Mouse (Mus musculus) kidney, adult 10 weeks (tissue): ENCODE results near the gene Rab5if. TPM values are rescaled to one million over a fixed set of nuclear protein-coding genes. Genes with fewer than 3 reads are reported as not detected.

Source experiments
- polyA plus RNA-seq: library from polyadenylated mRNA; stranded (reverse); fragments of 350-450 nt; fragmentation: Illumina TruSeq; extraction: RNeasy Lipid Tissue Mini Kit (QIAGEN cat#74804); gene quantifications from one replicate; pipeline ENCODE4 v1.2.3, GENCODE M21; 2014; ENCODE audit warnings: low read depth, low replicate concordance

The Rab5if gene
- 150 TPM for polyA plus RNA-seq

GRCm38 (mm10) chr2:156862772-156863486, at the start of gene Rab5if:
Rab5if (plus strand) TSS chr2:156863128.

GRCm38 (mm10) chr2:156839319-156840191, 23.4 kb upstream of the Rab5if start, which contains the start of gene Tgif2:
Tgif2 (plus strand) TSS chr2:156840007.

GRCm38 (mm10) chr2:156857835-156858234, 5.1 kb upstream of the Rab5if start, which contains the start of gene 4930518I15Rik:
4930518I15Rik (minus strand) TSS chr2:156857946.

GRCm38 (mm10) chr2:156887017-156887416, 24.1 kb downstream of the Rab5if start, which contains the start of gene Sla2:
Sla2 (minus strand) TSS chr2:156887192.

Other genes with a start within 250 kb of the Rab5if start
- gene Dlgap4, start 249.4 kb upstream of the Rab5if start, polyA plus RNA-seq, result 2.3 TPM
- gene Myl9, start 87.7 kb upstream of the Rab5if start, polyA plus RNA-seq, result 7.4 TPM
- gene Tgif2, start 23.1 kb upstream of the Rab5if start, polyA plus RNA-seq, result 0.77 TPM
- 0.81 TPM for gene 4930518I15Rik, start 5.2 kb upstream of the Rab5if start, polyA plus RNA-seq
- not detected for gene Sla2, start 24.1 kb downstream of the Rab5if start, polyA plus RNA-seq
- gene Ndrg3, start 128.9 kb downstream of the Rab5if start, polyA plus RNA-seq, result 77.1 TPM
- gene Dsn1, start 144.0 kb downstream of the Rab5if start, polyA plus RNA-seq, result 7.1 TPM
- 0.32 TPM for gene Soga1, start 216.1 kb downstream of the Rab5if start, polyA plus RNA-seq
- gene Tldc2, start 223.9 kb downstream of the Rab5if start, polyA plus RNA-seq, result 0.93 TPM